Comparison of ENCODE assay signal across 26 mouse cellular contexts in genomic region chr2:69140816-69141215, GRCm38 (mm10). TPM values are rescaled to one million over a fixed set of nuclear protein-coding genes. Genes with fewer than 3 reads are reported as not detected.
DNase-seq lines count a peak whose midpoint lies in the region; ATAC-seq lines count a peak whose summit lies in the region.
"Had no signal": no experiment of that assay in that cellular context is flagged by ENCODE, and none has a peak within 500 bp of the region (broad histone marks: within the 10 kb centered on the region; RNA-seq: fewer than 3 reads in every experiment).

No protein-coding gene starts in this region.

- no peaks in the 10 kb centered on the region for H3K9me3 ChIP-seq in midbrain, embryonic 11.5 days (ENCODE audit: control insufficient read depth, low read length)
- no peaks in the 10 kb centered on the region for H3K9me3 ChIP-seq in midbrain, embryonic 14.5 days (ENCODE audit: control insufficient read depth, low read length)
- H3K9me3 ChIP-seq in kidney, embryonic 14.5 days (ENCODE audit: control insufficient read depth, low read length) = no peaks in the 10 kb centered on the region
- no peaks in the 10 kb centered on the region for H3K9me3 ChIP-seq in forebrain, embryonic 13.5 days (replicated peaks)
- H3K9me3 ChIP-seq: embryonic facial prominence, embryonic 10.5 days; embryonic facial prominence, embryonic 13.5 days; forebrain, embryonic 12.5 days; hindbrain, embryonic 10.5 days; hindbrain, embryonic 13.5 days had no signal

- H3K27ac ChIP-seq in midbrain, embryonic 11.5 days (ENCODE audit: low read depth, low read length) = no peak overlapping the region
- H3K27ac ChIP-seq in midbrain, embryonic 14.5 days (replicated peaks; ENCODE audit: low read depth, low read length) = no peak overlapping the region
- H3K27ac ChIP-seq in kidney, embryonic 14.5 days (ENCODE audit: low read depth, low read length) = no peak overlapping the region
- no peak overlapping the region for H3K27ac ChIP-seq in forebrain, embryonic 13.5 days
- H3K27ac ChIP-seq: embryonic facial prominence, embryonic 10.5 days; embryonic facial prominence, embryonic 13.5 days; forebrain, embryonic 12.5 days; hindbrain, embryonic 10.5 days; hindbrain, embryonic 13.5 days had no signal

- no peak overlapping the region for H3K4me2 ChIP-seq in midbrain, embryonic 11.5 days
- H3K4me2 ChIP-seq in midbrain, embryonic 14.5 days (ENCODE audit: low read length) = no peak overlapping the region
- H3K4me2 ChIP-seq in kidney, embryonic 14.5 days (replicated peaks; ENCODE audit: low read depth, low read length) = no peak overlapping the region
- no peak overlapping the region for H3K4me2 ChIP-seq in forebrain, embryonic 13.5 days
- H3K4me2 ChIP-seq: embryonic facial prominence, embryonic 13.5 days; forebrain, embryonic 12.5 days; heart, embryonic 11.5 days; hindbrain, embryonic 13.5 days had no signal

- no peak overlapping the region for H3K4me3 ChIP-seq in midbrain, embryonic 11.5 days (ENCODE audit: low read depth, low read length)
- H3K4me3 ChIP-seq in midbrain, embryonic 14.5 days (replicated peaks; ENCODE audit: low read depth, low read length) = no peak overlapping the region
- no peak overlapping the region for H3K4me3 ChIP-seq in kidney, embryonic 14.5 days (ENCODE audit: low read length)
- H3K4me3 ChIP-seq in forebrain, embryonic 13.5 days = no peak overlapping the region
- H3K4me3 ChIP-seq: embryonic facial prominence, embryonic 10.5 days; embryonic facial prominence, embryonic 13.5 days; erythroblast, embryonic 14.5 days; forebrain, embryonic 12.5 days; hindbrain, embryonic 10.5 days; hindbrain, embryonic 13.5 days had no signal

- intact Hi-C loops in heart, postnatal 36 days (cut with DNase I) = no loop called here

- H3K36me3 ChIP-seq in midbrain, embryonic 11.5 days (ENCODE audit: control insufficient read depth, insufficient read depth, low read length) = no peaks in the 10 kb centered on the region
- H3K36me3 ChIP-seq in midbrain, embryonic 14.5 days (ENCODE audit: control insufficient read depth, insufficient read depth, low read length) = no peaks in the 10 kb centered on the region
- H3K36me3 ChIP-seq in kidney, embryonic 14.5 days (ENCODE audit: control insufficient read depth, insufficient read depth, low read length) = no peaks in the 10 kb centered on the region
- no peaks in the 10 kb centered on the region for H3K36me3 ChIP-seq in forebrain, embryonic 13.5 days (ENCODE audit: poor library complexity, severe bottlenecking)
- H3K36me3 ChIP-seq: embryonic facial prominence, embryonic 10.5 days; embryonic facial prominence, embryonic 13.5 days; forebrain, embryonic 12.5 days; hindbrain, embryonic 10.5 days; hindbrain, embryonic 13.5 days had no signal

- H3K27me3 ChIP-seq in midbrain, embryonic 11.5 days (ENCODE audit: control insufficient read depth, insufficient read depth, low read length) = no peaks in the 10 kb centered on the region
- H3K27me3 ChIP-seq in midbrain, embryonic 14.5 days (ENCODE audit: control insufficient read depth, insufficient read depth, low read length) = no peaks in the 10 kb centered on the region
- H3K27me3 ChIP-seq in kidney, embryonic 14.5 days (ENCODE audit: control insufficient read depth, insufficient read depth, low read length) = no peaks in the 10 kb centered on the region
- no peaks in the 10 kb centered on the region for H3K27me3 ChIP-seq in forebrain, embryonic 13.5 days
- H3K27me3 ChIP-seq: embryonic facial prominence, embryonic 13.5 days; forebrain, embryonic 12.5 days; hindbrain, embryonic 13.5 days had no signal

- peak; percentile 83 for DNase-seq in heart, adult 11 months
- no peak for DNase-seq in heart, postnatal 36 days
- peak; percentile 51 for DNase-seq in midbrain, embryonic 11.5 days (ENCODE audit: low spot score, missing footprints)
- no peak for DNase-seq in midbrain, embryonic 14.5 days
- peak; percentile 37 for DNase-seq in lung, postnatal 14 days
- DNase-seq in lung, postnatal 4 days = peak; percentile 18 to 56
- DNase-seq: adrenal gland, adult 8-10 months; adrenal gland, postnatal 25 days; cerebellum, adult 11-12 months; cerebellum, adult 8-10 months; cerebellum, postnatal 10 days; cerebellum, postnatal 36 days; embryo, embryonic 11 days; gastrocnemius, postnatal 10 days; gastrocnemius, postnatal 36 days had no signal

- H3K9ac ChIP-seq in midbrain, embryonic 11.5 days (ENCODE audit: low read length) = no peak overlapping the region
- H3K9ac ChIP-seq in midbrain, embryonic 14.5 days (replicated peaks; ENCODE audit: low read length) = no peak overlapping the region
- no peak overlapping the region for H3K9ac ChIP-seq in kidney, embryonic 14.5 days (ENCODE audit: low read depth, low read length)
- no peak overlapping the region for H3K9ac ChIP-seq in forebrain, embryonic 13.5 days
- H3K9ac ChIP-seq: embryonic facial prominence, embryonic 13.5 days; forebrain, embryonic 12.5 days; hindbrain, embryonic 13.5 days had no signal

- 72% methylated on average over 4 of the region's 4 CpGs for WGBS in midbrain, embryonic 11.5 days
- 72% methylated on average over 4 of the region's 4 CpGs for WGBS in midbrain, embryonic 14.5 days
- 68% methylated on average over 4 of the region's 4 CpGs for WGBS in kidney, embryonic 14.5 days
- WGBS in forebrain, embryonic 13.5 days = 69% methylated on average over 4 of the region's 4 CpGs

- no peaks in the 10 kb centered on the region for H3K4me1 ChIP-seq in midbrain, embryonic 11.5 days (ENCODE audit: control insufficient read depth, insufficient read depth, low read length)
- no peaks in the 10 kb centered on the region for H3K4me1 ChIP-seq in midbrain, embryonic 14.5 days (ENCODE audit: control insufficient read depth, insufficient read depth, low read length)
- H3K4me1 ChIP-seq in kidney, embryonic 14.5 days (ENCODE audit: control insufficient read depth, insufficient read depth, low read length) = 0 out of 2 replicates have a peak, but pooled peaks cover 5% of the 10 kb centered on the region
- no peaks in the 10 kb centered on the region for H3K4me1 ChIP-seq in forebrain, embryonic 13.5 days
- H3K4me1 ChIP-seq: forebrain, embryonic 12.5 days; hindbrain, embryonic 13.5 days had no signal

- no peak for ATAC-seq in midbrain, embryonic 11.5 days (ENCODE audit: low FRiP score)
- ATAC-seq in midbrain, embryonic 14.5 days (ENCODE audit: low FRiP score, low TSS enrichment) = no peak
- ATAC-seq in kidney, embryonic 14.5 days (ENCODE audit: low FRiP score, low TSS enrichment) = no peak
- no peak for ATAC-seq in forebrain, embryonic 13.5 days
- ATAC-seq: activated CD4-positive, CD25-positive, alpha-beta regulatory T cell, adult 4 months; forebrain, embryonic 16.5 days had no signal

RNA-seq across cellular contexts. Expression of gene Nostrin, which starts 5.2 kb away (rescaled TPM):
- total RNA-seq in heart, postnatal 36 days (2021) = 1 to 10 TPM; 4.6 to 5.2 TPM
- 0.77 and 1.2 TPM in 2 replicates for polyA plus RNA-seq in midbrain, embryonic 11.5 days (2014; fragmentation: Nextera tagmentation; extraction: Ambion mirVana)
- polyA plus RNA-seq in midbrain, embryonic 14.5 days (2014; fragmentation: Nextera tagmentation; extraction: Ambion mirVana) = 0.94 and 1.4 TPM in 2 replicates
- polyA plus RNA-seq in kidney, embryonic 14.5 days (2014; fragmentation: Nextera tagmentation; extraction: Ambion mirVana) = 5.4 and 5.9 TPM in 2 replicates
- polyA plus RNA-seq in forebrain, embryonic 13.5 days (2015; fragmentation: Nextera tagmentation; extraction: Ambion mirVana) = 0.53 and 0.96 TPM in 2 replicates
- polyA plus RNA-seq: erythroblast, embryonic 14.5 days had no signal

Comparison
In these comparisons a context has a peak if more than half of its experiments do, and no peak if none do; other contexts are left out.
1. DNase-seq: peak in heart, adult 11 months (single experiment), midbrain, embryonic 11.5 days (single experiment), lung, postnatal 14 days (single experiment) and lung, postnatal 4 days (2 of 2); none in heart, postnatal 36 days (0 of 2) and midbrain, embryonic 14.5 days (single experiment).